Mouse (Mus musculus) frontal cortex, adult (tissue): ENCODE data around the gene Ocrl.

Experiments
- ATAC-seq: cut with Nextera tagmentation; 2 replicates; pipeline ENCODE4 v1.9.2; 2017; ENCODE audit warnings: mild to moderate bottlenecking, moderate library complexity, mixed read lengths; ENCODE audit not compliant: low TSS enrichment

Gene Ocrl

DNA sequence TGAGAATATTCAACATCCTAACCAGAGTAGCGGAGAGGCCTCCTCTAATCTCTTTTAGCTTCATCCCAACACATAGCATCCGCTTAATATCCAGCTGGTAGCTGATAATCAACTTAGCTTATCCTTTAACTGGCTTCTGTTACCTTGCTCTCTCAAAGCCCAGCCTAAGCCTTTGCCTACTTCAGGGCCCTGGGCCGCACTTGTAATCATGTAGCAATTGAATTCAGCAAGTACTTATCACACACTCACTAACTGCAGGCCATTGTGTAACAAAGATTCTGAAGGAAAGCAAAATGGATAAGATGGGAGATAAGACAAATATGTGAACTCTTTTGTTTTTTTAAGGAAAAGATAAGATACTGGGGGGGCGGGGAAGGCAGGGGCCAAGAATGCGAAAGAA lies 64.9 kb downstream of the Ocrl start:
- ATAC-seq, result no peak

DNA sequence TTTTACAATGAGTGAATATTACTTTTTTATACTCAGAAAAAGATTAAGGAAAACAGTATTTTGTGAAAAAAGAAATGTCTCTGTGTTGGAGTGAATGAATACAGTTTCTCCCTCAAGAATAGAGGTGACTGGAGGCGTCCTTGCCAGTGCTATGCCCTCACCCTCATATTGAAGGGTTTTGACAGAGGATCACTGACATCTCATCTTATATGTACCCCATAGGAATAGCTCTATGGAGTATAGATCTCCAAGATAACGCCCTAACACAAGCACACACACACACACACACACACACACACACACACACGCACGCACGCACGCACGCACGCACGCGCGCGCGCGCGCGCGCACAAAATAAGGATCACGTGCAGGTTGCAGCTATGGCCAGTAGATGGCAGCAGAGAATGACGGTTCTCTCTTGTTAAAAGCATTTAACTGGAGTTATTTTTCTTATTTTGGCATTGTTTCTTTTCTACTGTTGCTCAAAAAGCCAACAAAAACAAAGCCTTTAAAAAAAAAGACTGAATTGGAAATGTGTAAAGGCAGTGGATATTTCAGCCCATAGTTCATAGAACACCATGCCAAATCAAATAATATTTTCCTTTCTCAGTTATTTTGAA lies 72.9 kb downstream of the Ocrl start:
- ATAC-seq, result no peak

DNA sequence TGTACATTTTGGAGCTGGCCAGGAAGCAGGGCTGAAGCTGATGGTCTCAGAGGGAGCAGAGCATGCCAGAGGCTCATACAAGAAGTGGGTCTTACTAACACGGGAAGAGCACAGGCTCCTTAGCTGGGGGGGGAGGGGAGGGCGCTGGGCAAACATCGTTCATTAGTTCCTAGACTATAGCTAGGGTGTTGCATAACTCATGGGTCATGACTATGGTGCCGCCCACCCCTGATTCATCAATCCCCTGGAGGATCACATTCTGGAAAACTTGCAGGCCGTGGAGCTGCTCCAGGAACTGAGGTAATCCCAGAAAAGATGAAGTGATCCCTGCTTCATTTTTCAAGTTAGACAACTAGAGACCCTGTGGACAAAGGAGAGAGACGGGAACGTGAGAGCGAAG lies 75.8 kb downstream of the Ocrl start:
- no peak for ATAC-seq

DNA sequence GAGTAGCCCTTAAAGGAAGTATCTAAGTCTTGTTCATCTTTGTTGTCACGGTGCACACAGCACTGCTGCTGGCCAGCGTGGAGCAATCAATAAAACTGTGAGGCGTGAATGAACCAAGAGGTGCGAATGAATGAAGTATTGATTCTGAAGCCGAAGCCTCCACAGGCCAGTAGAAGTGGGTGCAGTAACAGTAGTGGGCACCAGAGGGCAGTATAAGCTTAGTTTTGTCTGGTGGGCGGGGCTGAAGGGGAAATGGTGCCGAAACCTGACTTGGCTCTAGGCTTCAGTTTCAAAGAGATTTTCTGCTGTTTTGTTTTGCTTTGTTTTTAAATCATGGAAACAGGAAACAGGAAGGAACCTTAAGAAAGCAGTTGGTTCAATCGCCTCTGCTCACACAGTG lies 80.4 kb downstream of the Ocrl start:
- ATAC-seq, result peak; percentile 65

DNA sequence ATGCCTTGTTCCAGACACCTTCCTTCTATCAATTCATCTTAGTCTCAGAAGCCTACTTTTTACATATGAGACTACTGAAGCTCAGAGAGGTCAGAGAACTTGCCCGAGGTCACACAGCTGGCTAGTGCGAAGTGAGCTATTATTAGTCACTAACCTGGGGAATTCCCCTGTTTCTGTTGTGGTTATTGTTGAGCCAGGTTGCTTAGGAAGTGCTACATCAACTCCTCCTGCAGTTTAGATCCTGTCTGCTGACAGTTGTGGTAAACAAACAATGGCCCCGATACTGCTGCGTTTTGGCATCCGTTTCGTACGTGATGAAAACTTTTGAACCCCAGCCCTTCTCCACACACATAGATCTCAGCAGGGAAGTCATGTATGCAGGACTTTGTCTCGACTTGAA lies 86.2 kb downstream of the Ocrl start:
- no peak for ATAC-seq

DNA sequence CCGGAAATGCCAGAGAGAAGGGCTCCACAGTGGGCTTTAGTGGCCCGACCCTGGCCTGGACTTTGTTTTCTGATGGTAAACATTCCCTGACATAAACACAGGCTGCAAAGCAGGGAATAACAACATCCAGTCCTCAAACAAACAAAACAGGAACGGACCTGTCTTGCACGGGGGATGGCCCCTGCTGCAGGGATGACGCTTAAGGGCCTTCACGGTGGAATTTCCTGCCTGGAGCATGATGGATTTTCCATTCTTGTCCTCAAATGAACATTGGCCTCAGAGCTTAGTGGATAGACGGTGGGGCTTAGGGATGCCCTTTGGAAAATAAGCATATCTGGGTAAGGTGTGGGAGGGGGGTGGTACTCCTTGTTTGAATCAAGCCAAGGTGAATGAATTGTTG lies 89.0 kb downstream of the Ocrl start:
- ATAC-seq, result no peak

DNA sequence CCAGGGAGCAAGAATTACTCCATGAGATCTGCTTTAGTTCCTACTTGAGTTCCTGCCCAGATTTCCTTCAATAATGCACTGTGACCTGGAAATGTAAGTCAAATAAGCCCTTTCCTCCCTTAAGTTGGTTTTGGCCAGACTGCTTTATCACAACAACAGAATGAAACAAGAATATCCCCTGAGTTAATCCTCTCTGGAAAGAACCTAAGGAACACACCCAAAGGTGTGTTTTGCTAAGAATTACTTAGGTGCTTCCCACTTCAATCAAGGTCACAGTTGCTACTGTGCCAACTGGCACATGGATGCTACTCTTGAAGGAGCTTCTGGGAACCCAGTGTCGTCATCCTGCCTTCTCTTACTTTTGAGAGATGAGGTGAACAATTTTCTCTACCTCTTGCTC lies 92.6 kb downstream of the Ocrl start:
- ATAC-seq, result no peak

DNA sequence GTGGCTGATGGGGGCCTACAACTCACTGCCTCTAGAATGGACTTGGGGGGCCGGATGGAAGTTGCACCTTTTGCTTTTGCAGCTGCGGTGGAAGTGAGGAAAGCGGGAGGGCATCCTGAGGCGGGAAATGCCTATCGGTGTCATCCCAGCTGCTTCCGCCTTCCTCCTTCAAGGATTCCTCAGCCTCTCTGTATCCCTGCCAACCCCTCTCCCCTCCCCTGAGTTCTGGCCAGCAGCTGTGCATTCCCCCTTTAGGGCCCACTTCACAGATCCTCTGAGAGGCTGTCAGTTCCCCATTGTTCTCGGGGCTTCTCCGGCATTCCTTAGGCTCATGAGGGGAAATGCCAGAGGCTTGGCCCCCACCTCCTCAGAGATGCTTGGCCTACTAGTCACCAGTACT lies 93.9 kb downstream of the Ocrl start:
- ATAC-seq, result no peak

DNA sequence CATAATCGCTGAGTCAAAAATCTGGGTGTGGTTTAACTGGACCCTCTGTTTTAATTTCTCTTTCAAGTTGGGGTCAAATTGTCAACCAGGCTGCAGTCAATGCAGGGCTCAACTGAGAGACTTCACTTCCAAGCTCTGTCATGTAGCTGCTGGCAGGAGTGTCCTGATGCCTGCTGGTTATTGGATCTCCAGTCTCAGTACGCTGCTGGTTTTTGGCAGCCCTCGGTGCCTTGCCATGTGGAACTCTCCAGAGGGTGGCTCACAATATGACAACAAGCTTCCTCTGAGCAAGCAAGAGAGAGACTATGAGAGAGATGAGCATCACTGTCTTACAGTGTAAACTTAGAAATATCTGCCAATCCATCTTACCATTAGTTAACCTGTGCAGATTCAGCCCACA lies 99.5 kb downstream of the Ocrl start:
- no peak for ATAC-seq
